Mouse (Mus musculus) layer of hippocampus, adult 9-10 months (tissue): Measurements from ENCODE around the gene 4930426L09Rik.

Experiments used
- DNase-seq: peaks from one replicate; pipeline ENCODE4 v3.0.0; 2022; ENCODE audit warnings: low spot score

Gene 4930426L09Rik

DNA sequence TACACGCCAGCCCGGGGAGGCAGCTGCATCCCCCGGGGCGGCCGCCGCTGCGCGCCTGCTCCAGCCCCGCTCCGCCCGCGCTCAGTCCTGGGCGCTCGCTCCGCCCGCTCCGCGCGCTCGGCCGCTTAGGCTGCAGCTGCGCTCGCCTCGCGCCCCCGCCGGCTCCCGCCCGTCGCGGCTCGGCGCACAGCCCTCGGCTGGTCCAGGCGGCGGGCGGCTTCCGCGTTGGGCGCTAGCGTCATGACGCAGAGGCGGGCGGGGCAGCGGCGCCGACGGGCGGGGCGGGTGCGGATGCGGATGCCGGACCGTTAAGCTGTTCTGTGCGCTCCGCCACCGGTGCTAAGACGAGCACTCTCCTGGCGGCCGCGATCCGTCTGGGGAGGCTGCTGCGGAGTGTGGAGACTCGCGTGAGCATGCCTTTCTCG lies at the start of gene 4930426L09Rik, which contains the start of gene Pip4k2a:
4930426L09Rik (plus strand) TSS at position 290 of the 425 bp plus-strand sequence.
Pip4k2a (minus strand) TSS at position 73 of the 425 bp plus-strand sequence.
- peak; percentile 79 for DNase-seq

DNA sequence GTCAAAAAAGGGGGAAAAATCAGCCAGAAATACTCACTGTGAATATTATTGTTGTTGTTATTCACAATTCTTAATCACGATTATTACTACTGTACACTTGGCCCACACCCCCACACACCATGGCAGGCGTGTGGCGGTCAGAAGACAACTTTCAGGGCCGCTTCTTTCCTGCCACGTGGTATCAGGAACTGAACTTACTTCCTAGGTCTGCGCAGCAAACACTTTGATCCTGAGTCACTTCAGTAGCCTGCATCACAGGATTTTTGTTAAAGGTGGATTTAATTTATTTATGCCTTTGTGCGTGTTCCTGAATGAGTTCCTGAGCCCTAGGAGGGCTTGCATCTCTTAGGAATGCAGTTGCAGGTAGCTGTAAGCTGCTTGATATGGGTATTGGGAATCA lies 49.4 kb upstream of the 4930426L09Rik start:
- no peak for DNase-seq

DNA sequence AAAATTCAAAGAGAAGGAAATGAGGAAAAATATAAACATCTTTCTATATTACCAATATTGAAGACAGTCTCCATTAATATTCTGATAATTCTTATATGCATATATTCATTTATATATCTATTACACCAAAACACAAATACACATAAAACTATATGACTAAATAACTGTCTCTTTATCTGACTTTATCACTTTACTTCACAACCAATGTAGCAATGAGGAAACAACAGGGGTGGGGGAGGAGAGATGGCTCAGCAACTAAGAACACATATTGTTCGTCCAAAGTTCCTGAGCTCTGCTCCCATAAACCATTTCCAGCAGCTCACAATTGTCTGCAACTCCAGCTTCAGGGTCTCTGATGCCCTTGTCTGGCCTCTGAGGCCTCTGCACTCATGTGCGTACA lies 47.4 kb upstream of the 4930426L09Rik start:
- DNase-seq: no peak

GRCm38 (mm10) chr2:18952102-18952673 lies 46.0 kb upstream of the 4930426L09Rik start:
- DNase-seq: no peak

- no peak for DNase-seq
These were observed 43.7 kb upstream of the 4930426L09Rik start for GRCm38 (mm10) chr2:18954422-18954821.

GRCm38 (mm10) chr2:18955022-18955421 lies 43.1 kb upstream of the 4930426L09Rik start:
- no peak for DNase-seq

DNA sequence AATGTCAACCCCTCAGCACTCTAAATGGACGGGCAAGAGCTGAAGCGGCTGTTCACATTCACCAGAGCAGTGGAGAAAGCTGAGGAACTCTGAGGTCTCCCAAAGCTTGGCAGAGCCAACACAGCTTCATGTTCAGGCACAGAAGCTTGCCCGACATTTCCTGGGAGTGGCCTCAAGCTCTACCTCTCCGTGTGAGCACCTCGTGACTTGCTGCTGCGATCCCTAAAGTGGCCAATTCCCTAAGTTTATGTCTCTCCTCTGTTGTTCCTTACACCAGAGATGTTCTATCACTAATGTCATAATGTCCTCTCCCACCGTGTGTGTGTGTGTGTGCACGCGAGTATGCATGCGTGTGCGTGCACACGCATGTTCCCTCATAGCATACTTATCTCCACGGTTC lies 42.5 kb upstream of the 4930426L09Rik start:
- DNase-seq: no peak

- DNase-seq: no peak
These were observed 41.7 kb upstream of the 4930426L09Rik start for GRCm38 (mm10) chr2:18956424-18956823.

DNA sequence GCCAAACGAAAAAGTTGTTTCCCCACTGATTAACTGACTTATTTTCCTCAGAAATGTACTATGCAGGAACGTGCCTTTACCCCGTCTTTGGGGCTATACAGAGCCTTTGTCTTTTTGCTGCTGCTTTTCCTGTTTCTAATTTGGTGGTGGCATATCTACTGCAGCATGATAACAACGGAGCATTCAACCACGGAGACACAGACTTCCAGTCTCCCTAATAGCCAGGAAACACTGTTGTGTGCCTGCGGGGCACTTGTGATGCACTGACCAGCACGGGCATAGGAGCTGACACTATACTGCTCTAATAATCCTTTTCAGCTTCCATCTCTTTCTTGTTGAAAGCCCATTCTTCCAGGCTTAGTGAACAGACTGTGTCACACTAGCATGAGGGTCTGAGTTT lies 41.2 kb upstream of the 4930426L09Rik start:
- no peak for DNase-seq

DNA sequence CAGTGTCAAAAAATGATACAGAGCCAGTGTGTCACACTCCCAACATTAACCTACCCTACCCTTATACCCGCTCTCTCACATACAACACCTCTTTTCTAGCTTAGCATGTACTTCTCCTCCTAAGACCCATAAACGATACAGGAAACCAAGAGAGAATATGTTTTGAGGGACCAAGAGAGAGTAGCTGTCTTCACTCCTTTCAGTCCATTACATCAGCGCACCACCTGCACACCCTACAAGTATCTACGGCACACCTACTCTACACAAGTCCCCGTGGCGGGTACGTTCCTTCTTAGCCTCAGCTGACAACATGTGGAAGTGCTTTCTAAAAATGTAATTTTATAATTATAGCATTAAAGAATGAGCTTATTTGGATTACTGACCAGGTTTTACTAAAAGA lies 40.7 kb upstream of the 4930426L09Rik start:
- no peak for DNase-seq

GRCm38 (mm10) chr2:18958044-18958443 lies 40.1 kb upstream of the 4930426L09Rik start:
- DNase-seq: no peak

GRCm38 (mm10) chr2:18958501-18958900 lies 39.6 kb upstream of the 4930426L09Rik start:
- DNase-seq: no peak

DNA sequence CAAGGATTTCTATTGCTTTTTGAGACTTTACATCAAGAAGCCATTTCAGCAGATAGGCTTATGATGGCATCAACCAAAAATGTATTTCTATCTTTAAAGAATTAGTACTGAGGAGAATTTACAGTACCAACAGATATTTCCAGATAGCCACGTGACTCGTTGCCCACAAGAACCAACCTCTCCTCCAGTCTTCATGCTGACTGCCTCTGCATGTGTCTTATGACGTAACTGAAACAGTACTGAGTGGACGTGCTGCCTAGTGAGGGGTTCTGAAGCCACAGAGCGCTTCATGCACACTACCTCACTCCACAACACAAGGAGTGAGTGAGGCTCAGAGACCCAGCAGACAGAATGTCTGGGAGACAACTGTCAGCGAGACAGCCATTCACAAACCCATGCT lies 39.1 kb upstream of the 4930426L09Rik start:
- DNase-seq: no peak

DNA sequence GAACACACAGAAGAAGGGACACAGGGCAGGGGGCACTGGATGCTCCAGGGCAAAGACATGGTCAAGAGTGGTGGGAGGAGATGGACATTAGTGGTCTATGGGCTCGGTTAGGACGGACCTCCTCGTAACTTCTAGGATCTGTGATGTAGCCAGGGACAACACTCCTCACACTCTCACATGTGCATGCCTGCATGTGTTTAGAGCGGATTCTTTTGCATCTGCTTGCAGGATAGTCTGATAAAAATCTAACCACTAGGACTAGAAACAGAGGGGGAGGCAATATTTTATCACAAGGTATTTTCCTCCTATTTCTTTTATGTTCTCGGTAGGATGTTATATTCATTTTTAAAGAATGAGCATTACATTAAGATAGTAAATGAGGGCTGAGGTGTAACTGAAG lies 38.6 kb upstream of the 4930426L09Rik start:
- DNase-seq: no peak

DNA sequence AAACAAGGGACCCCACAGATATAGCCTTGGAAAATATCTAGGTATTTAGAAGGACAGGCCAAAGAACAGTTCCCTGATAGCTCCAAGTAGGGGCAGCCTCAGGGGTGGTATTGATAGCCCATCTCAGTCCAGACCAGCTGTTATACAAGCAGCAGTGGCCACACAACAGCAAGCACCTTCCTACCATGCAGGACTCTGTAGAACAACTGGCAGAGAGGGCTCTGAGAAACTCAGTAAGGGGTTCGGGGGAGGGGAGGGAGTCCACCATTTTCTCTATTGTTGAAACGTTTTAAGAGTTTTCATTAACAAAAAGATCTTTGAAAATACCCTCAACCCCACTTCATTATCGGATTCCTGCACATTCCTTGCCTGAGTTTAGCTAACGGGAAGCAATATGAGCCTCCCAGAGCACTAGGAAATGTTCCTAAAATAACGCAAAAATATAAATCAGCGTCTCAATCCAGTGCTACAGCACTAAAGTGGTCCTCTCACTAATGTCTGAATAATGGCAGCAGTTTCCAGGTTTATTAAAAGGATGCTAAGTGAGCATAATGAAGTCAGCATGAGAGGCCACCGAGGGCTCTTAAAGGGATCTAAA lies 37.7 kb upstream of the 4930426L09Rik start:
- no peak for DNase-seq

GRCm38 (mm10) chr2:18962502-18962901 lies 35.6 kb upstream of the 4930426L09Rik start:
- no peak for DNase-seq

- DNase-seq: no peak
These were observed 34.7 kb upstream of the 4930426L09Rik start for GRCm38 (mm10) chr2:18963286-18964040.

- DNase-seq: no peak
These were observed 33.0 kb upstream of the 4930426L09Rik start for GRCm38 (mm10) chr2:18965108-18965507.

GRCm38 (mm10) chr2:18965950-18966349 lies 32.2 kb upstream of the 4930426L09Rik start:
- DNase-seq: no peak

DNA sequence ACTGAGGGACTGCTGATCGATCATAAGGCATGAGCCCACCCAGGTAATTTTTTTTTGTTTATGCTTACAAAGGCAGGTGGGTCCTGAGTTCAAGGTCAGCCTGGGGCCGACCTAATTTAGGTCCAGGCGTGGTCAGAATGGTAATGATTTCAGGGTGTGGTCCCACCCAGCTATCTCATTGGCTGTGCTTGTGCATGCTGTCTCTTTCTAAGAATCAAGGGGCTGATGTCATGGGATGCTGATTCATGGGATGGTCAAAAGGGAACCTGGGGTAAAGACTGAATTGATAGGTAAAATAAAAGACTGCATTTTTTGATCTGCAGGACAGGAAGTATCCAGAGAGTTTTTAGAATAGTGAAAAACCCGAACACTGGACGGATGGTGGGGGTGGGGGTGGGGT lies 31.6 kb upstream of the 4930426L09Rik start:
- DNase-seq: no peak

GRCm38 (mm10) chr2:18967451-18968063 lies 30.6 kb upstream of the 4930426L09Rik start:
- no peak for DNase-seq

GRCm38 (mm10) chr2:18969066-18969681 lies 29.0 kb upstream of the 4930426L09Rik start:
- no peak for DNase-seq
